Comparison of ENCODE assay signal across 9 mouse cellular contexts in the genomic region with DNA sequence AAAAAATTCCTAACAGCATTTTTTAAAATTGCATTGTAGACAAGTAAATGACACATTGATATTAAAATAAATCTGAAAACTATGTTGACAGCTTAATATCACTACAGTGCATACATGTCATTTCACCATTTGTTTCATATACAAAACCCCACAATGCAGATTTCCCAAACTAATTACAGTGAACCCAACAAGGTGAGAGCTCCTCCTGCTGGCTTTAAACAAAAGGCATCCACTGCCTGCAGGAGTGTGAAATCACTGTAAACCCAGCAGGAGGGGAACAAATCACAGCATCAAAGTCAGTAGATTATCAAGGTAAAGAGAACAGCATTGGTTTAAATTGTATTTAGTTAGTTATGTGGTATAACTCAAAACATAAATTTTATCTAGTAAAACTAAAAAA.
DNase-seq lines count a peak whose midpoint lies in the region; ATAC-seq and TF ChIP-seq lines count a peak whose summit lies in the region.
"Had no signal": no experiment of that assay in that cellular context is flagged by ENCODE, and none has a peak within 500 bp of the region (broad histone marks: within the 10 kb centered on the region; RNA-seq: fewer than 3 reads in every experiment).

No protein-coding gene starts in this region.

- H3K27ac ChIP-seq in midbrain, embryonic 12.5 days (replicated peaks) = no peak overlapping the region
- no peak overlapping the region for H3K27ac ChIP-seq in midbrain, embryonic 16.5 days (ENCODE audit: low read length)
- no peak overlapping the region for H3K27ac ChIP-seq in forebrain, postnatal 0 days (ENCODE audit: low read depth, low read length)

- TF ChIP-seq CTCF in forebrain, postnatal 0 days (IDR thresholded peaks at IDR 0.05; ENCODE audit: low read depth) = peak; percentile 70

- H3K4me1 ChIP-seq in midbrain, embryonic 12.5 days = no peaks in the 10 kb centered on the region
- H3K4me1 ChIP-seq in midbrain, embryonic 16.5 days (ENCODE audit: control insufficient read depth, insufficient read depth, low read length) = no peaks in the 10 kb centered on the region
- no peaks in the 10 kb centered on the region for H3K4me1 ChIP-seq in forebrain, postnatal 0 days (ENCODE audit: insufficient read depth)

- no peak for DNase-seq in frontal cortex, postnatal 10 days (ENCODE audit: low spot score in 2 of 2)
- DNase-seq in forebrain, postnatal 0 days = peak; percentile 62
- DNase-seq in right cerebral cortex, postnatal 10 days (ENCODE audit: low spot score in 2 of 2) = peak; percentile 31 to 37
- no peak for DNase-seq in thymus, postnatal 14 days
- no peak for DNase-seq in lung, adult 18-20 months

- no peaks in the 10 kb centered on the region for H3K27me3 ChIP-seq in midbrain, embryonic 12.5 days
- no peaks in the 10 kb centered on the region for H3K27me3 ChIP-seq in midbrain, embryonic 16.5 days (ENCODE audit: control insufficient read depth, insufficient read depth, low read depth, low read length)
- H3K27me3 ChIP-seq in forebrain, postnatal 0 days (ENCODE audit: insufficient read depth, low read length) = no peaks in the 10 kb centered on the region

- no peak overlapping the region for H3K4me2 ChIP-seq in midbrain, embryonic 12.5 days (replicated peaks)
- H3K4me2 ChIP-seq in midbrain, embryonic 16.5 days (ENCODE audit: low read length) = no peak overlapping the region
- no peak overlapping the region for H3K4me2 ChIP-seq in forebrain, postnatal 0 days (ENCODE audit: low read depth)

- no peak overlapping the region for H3K9ac ChIP-seq in midbrain, embryonic 12.5 days (replicated peaks)
- no peak overlapping the region for H3K9ac ChIP-seq in midbrain, embryonic 16.5 days (ENCODE audit: low read depth, low read length)
- no peak overlapping the region for H3K9ac ChIP-seq in forebrain, postnatal 0 days

- H3K36me3 ChIP-seq in midbrain, embryonic 12.5 days = no peaks in the 10 kb centered on the region
- no peaks in the 10 kb centered on the region for H3K36me3 ChIP-seq in midbrain, embryonic 16.5 days (ENCODE audit: control insufficient read depth, insufficient read depth, low read length)
- no peaks in the 10 kb centered on the region for H3K36me3 ChIP-seq in forebrain, postnatal 0 days (ENCODE audit: insufficient read depth)
- H3K36me3 ChIP-seq: G1E had no signal

- ATAC-seq in frontal cortex, adult (ENCODE audit: low TSS enrichment) = peak; percentile 73
- ATAC-seq in midbrain, embryonic 12.5 days (ENCODE audit: low FRiP score, low read depth) = peak; percentile 56; the same call in 1 of the 2 replicates
- no peak for ATAC-seq in midbrain, embryonic 16.5 days
- peak; percentile 63; the same call in 1 of the 2 replicates for ATAC-seq in forebrain, postnatal 0 days

- no peaks in the 10 kb centered on the region for H3K9me3 ChIP-seq in midbrain, embryonic 12.5 days
- no peaks in the 10 kb centered on the region for H3K9me3 ChIP-seq in midbrain, embryonic 16.5 days (replicated peaks; ENCODE audit: control insufficient read depth, low read length, poor library complexity, severe bottlenecking)
- H3K9me3 ChIP-seq in forebrain, postnatal 0 days (ENCODE audit: low read length) = no peaks in the 10 kb centered on the region
- H3K9me3 ChIP-seq: G1E had no signal

- H3K4me3 ChIP-seq in midbrain, embryonic 12.5 days = no peak overlapping the region
- no peak overlapping the region for H3K4me3 ChIP-seq in midbrain, embryonic 16.5 days (ENCODE audit: low read depth, low read length)
- H3K4me3 ChIP-seq in forebrain, postnatal 0 days (ENCODE audit: low read depth, low read length) = no peak overlapping the region

Comparison
In these comparisons a context has a peak if more than half of its experiments do, and no peak if none do; other contexts are left out.
1. DNase-seq: peak in forebrain, postnatal 0 days (single experiment) and right cerebral cortex, postnatal 10 days (2 of 2); none in frontal cortex, postnatal 10 days (0 of 2), thymus, postnatal 14 days (single experiment) and lung, adult 18-20 months (0 of 2).